Mouse (Mus musculus): ENCODE results near the gene Acbd4.

Acbd4 gene

DNA sequence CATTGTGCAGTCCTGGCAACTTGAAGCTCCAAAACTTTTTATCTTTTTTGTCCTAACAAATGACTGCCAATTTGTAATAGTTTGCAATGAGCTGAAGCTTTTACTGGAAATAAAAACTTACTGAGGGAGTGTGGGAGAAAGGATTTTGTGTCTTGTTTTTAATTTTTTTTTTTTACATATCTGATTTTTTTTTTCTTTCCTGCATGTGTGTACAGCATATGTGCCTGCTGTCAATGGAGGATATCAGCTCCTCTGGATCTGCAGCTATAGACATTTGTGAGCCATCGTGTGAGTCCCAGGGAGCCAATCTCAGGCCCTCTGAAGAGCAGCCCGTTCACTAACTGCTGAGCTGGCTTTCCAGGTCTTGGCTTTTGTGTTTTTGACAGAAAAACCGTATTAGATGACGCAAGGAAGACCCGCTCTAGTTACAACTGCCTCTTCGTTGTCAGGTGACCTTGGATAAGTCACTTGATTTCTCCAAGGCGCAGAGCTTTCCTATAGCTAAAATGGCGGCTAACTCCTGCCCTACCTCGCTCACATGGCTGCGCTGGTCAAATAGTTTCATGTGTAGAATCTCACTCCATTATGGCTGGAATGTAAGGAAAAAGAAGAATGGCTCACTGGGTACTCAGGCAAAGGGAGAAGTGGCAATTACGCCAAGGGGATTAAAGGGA lies 12.9 kb downstream of the Acbd4 start:
- DNase-seq, result no peak

DNA sequence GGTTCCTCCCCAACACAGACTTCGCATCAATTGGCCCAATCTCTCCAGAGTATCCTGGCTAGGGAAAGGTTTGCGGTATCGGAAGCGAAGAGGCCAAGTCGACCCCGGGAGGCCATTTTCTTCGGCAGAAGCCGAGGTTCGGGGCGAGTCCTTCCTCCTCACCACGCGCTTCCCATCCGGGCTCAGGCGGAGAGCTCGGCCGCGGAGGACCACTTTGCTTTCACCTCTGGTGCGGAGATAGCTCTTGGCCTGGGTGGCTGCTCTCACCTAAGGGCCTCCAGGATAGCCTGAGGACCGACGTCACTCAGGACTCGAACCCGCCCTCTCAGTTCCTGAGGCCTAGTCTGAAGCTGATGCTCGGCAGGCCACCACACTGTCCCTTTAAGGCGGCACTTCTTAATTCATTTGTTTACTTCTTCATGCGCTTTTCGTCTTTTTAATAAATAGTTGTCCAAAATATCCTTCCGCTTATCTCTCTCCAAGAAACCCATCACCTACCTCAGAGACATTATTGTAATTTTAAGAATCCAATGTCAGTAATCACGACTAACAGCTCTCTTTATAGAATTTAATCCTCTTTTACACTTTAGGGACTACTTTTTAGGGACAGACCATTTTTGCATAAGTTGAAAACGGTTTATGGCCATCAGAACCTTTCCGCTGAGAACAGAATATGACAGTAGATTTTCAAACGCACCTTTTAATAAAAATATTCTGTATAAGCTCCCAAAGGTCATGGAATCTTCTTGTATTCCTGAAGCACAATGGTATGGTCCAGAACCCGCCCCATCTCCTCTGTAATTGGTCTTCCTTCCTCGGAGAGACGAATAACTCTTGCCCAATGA lies 13.9 kb downstream of the Acbd4 start:
- peak; percentile 82 to 83 for DNase-seq

DNA sequence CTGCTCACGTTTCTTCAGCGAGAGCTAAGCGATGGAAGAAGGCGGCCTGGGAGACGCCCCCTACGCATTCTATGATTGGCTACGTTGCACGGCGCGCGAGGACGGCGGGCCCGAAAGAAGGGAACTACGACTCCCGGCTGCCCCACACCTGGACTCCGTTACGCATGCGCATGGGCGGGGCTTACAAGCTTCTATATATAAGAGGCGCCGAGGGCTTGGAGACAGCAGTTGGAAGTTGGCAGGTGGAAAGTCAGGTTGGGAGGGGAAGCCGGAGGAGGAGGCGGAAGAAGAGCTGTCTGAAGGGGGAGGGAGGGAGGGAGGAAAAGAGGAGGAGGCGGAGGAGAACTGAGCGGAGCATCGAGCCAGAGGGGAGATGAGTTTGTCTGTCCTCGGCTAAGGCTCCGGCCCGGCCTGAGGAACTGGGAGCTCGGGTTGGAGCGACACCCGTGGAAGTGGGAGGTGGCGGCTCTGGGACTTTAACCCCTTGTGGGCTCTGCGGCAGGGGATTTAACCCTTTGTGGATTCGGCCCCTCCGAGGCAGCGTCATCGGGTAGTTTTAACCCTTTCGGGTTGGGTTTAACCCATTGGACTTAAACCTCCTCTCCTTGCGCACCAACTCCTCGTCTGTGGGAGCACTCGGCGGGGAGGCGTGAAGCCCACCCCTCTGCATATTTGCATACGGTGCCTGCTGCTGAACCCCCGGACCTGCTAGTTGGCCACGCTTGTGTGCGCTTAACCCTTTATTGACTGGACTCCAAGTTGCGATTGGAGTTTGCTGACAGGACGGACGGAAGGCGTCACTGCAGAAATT lies 14.7 kb downstream of the Acbd4 start, which contains the start of gene Hexim1:
TSS of gene Hexim1 (plus strand) at position 224 of the 811 bp plus-strand sequence.
- DNase-seq, result peak; percentile 100

DNA sequence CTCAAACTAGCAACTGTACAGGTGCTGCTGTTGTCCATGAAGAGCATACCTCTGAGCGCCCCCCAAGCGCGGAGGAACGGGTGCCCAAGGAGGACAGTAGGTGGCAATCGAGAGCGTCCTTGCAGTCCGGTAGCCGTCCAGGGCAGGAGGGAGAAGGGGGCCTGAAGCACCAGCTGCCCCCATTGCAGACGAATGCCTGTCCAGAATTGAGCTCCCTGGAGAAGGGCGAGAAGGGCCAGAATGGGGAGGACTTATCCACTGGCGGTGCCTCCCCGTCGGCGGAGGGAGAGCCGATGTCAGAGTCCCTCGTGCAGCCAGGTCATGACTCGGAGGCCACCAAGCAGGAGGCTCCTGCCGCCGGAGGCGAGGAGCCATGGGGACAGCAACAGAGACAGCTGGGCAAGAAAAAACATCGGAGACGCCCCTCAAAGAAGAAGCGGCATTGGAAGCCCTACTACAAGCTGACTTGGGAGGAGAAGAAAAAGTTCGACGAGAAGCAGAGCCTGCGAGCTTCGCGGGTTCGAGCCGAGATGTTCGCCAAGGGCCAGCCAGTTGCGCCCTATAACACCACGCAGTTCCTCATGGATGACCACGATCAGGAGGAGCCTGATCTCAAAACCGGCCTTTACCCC lies 15.6 kb downstream of the Acbd4 start:
- DNase-seq, result peak; percentile 83 to 86

DNA sequence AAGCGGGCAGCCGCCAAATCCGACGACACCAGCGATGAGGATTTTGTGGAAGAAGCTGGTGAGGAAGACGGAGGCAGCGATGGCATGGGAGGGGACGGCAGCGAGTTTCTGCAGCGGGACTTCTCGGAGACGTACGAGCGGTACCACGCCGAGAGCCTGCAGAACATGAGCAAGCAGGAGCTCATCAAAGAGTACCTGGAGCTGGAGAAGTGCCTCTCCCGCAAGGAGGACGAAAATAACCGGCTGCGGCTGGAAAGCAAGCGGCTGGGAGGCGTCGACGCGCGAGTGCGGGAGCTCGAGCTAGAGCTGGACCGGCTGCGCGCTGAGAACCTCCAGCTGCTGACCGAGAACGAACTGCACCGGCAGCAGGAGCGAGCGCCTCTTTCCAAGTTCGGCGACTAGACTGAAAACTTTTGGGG lies 16.1 kb downstream of the Acbd4 start:
- no peak for DNase-seq

DNA sequence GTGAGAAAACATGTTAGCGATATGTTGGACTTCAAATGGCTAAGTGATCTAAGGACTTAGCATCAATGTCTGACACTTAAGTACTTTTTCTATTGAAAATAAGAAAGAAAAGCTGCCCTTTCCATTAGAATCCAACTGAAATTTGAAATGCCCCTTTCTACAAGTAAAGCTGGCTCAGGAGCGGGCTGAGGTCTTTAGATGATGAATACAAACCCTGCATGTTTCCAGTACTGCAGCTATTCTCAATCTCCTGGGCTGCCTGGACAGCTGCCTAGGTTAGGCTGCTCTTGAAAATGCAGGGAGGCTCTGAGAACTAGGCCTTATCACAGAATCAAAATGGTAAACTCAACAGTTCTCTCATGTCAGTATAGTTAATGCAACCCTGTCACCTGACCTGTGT lies 17.4 kb downstream of the Acbd4 start:
- DNase-seq, result no peak

DNA sequence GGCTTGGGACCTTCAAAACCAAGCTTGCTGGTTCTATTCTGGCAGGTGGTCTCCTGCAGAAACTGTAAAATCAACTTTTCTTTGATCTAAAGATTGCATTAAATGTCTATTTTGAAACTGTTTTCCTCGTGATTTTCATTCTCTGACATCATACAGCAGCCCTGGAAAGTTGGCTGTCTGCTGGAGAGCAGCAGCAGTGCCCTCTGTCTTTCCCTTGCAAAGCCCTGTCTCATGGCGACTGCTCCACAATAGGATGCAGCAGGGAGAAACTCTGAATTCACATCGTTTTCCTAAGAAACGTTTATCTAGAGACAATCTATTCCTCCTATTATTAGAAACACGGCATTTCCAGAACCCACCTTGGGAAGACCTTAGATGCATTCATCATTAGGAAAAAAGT lies 18.1 kb downstream of the Acbd4 start:
- DNase-seq, result no peak

DNA sequence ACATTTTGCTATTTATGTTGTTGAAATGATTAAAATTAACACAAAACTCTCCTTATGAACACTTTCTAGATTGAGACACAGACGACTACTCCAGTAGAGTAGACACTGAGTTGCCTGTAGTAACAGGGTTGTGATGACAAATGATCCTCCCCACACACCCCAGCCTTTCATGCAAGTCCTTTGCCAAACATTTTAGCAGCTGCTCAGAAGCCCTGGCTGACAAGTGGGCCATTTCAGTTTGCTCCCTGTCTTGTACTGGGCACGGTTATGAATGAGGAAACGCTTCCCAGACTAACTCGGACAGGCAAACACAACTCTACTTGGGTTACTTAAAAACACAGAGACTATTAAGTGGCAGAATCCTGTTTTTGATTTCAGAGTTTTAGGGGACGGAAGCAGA lies 18.8 kb downstream of the Acbd4 start:
- DNase-seq, result no peak

DNA sequence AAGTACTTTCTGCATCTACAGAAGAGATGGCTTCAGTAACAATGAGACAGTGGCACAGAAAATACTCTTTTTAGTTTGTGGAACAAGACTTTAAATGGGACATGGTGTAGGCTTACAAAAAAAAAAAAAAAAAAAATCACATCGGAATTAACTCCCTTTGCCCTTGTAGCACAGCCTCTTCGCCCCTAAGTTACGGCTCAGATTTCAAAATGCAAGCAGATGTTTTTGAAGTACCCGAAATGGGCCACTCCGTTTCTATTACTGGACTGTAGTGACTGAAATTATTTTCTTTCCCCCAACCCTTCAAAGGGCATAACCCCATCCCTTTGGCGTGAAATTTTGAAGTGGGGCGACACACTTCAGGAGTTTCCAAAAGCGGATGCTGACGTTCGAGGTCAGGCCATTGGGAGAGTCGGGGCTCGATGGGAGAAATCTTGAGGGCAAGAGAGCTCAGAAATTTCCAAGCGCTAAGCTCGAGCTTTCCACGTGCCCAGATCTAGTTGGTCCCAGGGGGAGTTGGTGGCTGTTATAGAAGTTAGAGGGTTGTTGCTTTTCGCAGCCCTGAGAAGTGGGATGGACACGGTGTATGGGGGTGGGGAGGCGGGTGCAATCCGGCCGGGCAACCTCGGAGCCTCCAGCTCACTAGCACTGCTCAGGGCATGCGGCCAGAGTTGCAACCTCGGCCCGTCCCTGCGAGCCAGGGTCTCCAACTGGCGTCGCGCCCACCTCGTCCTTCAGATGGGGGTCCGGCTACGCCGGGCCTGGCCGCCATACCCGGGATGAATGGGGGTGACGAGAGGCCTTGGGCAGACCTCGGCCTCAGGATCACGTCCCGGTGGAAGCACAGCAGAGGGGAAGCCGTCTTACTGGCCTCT lies 30.5 kb downstream of the Acbd4 start, which contains the start of gene Hexim2:
TSS of gene Hexim2 (plus strand) at position 729 of the 875 bp plus-strand sequence.
- peak; percentile 60 to 72 for DNase-seq

DNA sequence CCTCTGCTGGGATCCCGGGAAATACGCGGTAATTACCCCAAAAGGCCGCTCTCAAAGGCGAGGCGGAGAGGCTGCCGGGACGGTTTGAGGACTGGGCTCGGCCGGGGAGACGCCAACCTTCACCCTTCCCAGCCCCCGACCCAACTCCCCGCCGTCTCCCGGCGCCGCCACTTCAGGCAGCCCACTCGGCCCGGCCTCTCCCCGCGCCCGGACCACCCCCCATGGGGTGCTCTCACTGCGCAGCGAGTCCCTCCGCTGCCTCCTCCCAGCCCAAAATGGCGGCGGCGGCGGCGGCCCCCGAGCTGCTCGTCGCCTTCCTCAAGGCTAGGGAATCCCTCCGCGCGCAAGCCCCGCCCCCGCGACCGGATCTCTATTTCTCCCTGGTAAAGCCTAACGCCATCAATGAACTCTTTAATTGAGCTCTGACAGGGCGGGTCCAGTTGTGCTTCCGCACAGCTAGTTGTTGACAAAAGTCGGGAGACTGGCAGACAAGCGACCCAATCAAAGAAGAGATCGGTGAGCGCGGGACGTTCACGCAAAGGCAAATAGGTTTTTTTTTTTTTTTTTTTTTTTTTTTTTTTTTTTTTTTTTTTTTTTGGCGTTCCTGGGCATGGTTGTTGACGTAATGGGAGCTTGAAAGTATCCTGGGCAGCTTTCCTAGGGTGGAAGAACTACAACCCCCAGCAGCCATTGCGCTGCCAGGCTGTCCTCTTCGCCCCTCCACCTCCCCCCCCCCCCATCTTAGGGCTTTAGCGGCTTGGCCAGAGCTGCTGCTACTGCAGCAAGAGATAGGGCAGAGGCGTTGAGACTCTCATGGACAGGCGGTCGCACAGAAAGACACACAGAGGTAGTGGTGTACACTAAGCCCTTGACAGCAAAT lies 31.3 kb downstream of the Acbd4 start:
- DNase-seq, result peak; percentile 100

DNA sequence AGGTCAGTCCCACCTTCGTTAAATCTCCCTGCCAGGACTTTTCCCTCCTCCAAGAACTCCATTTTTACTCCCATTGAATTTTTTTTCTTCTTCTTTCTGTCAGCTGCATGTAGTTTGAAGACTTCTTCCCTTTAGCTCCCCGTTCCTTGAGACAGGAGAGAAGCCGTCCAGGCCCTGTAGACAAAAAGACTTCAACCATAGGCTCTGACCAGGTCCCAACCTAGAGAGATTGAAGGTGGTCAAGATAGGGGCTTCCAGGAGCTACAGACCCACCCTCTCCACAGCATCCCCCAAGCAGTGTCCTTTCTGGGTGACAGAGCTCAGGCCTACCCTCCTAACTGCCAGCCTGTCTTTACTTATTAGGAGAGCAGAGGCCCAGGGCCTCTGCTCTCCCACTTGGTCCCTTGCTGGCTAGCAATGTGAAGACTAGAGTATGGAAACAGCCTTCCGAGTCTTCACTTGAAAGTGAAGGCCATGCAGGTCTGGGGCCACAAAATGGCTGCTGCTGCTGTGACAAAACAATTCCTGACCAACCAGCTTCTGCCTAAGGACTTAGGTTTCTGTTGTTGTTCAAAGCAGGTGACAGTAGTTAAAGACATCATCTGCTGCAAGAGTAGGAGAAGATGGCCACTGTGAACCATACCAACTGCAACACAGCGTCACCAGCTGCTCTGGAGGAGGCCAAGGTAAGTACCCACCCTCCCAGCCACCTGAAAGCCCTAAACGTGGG lies 32.1 kb downstream of the Acbd4 start:
- no peak for DNase-seq

DNA sequence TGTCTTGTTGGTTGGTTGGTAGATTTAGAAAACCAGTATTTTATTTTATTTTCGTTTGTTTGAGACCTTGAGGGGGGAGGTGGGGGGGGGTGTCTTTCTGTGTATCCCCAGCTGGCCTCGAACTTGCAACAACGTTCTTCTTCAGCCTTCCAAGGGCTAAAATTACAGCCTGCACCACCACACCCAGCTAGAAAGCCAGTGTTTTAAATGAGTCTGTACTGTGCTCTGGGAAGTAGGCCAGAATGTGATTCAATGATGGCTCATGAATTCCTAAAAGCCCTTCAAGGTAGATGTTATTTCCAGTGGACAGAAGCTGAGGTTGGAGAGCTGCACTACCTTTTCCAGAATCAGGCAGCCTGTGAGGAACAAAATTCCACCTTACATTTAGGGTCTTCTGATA lies 32.7 kb downstream of the Acbd4 start:
- no peak for DNase-seq

DNA sequence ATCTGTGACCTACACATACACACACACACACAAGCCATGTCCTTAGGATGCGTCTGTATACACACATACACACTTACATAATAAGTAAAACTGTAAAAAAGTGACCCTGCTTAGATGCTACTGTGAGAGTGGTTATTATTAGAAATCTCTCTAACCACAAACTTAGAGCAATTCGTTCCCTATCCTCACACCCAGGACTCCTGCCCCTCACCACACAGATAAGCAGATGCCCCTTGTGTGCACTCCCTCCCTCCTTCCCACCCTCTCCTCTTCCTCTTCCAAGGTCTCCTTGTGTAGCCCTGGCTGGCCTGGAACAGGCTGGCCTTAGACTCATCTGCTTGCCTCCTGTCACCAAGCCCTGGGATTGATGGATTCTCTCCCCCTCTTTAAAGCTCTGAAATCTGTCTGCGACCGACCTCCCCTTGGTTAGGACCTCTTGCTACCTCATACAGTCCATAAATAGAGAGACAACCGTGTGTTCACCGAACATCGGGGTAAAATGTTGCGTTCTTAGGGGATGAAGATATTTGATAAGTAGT lies 34.6 kb downstream of the Acbd4 start:
- no peak for DNase-seq

DNA sequence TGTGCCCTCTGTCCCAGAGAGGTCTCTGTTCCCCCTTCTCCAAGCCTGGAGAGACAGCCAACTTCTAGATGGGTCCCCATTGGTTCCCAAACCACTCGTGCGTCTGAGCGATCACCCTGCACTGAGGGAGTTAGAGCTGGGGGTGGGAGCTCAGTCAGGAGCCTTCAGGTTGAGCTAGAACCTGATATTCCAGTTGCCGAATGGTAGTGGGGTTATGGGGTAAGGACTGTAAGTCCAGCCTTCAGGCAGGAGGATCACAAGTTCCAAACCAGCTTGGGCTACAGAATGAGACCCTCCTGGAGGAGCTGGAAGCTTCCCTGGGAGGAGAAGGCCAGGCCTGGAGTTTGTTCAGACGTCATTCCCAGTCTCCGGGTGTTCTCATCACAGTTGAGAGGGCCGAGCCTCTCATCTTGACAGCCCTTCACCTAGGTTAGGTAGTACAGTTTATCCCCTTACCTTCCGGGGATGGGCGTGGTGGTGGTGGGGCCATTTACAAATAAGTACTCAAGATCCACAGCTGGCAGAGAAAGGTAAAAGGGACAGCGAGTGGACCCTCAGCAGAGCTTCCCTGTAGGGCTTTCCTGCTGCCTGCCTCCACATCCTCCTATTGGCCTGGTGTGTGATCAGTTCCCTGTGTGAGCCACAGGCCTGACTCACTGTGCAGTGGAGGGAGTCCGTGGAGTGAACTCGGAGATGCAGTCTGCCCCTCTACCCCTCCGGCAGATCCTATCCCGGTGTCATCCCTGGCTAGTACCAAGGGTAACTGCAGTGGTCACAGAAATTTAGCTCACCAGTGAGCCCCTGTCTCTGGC lies 38.7 kb downstream of the Acbd4 start:
- DNase-seq, result no peak

DNA sequence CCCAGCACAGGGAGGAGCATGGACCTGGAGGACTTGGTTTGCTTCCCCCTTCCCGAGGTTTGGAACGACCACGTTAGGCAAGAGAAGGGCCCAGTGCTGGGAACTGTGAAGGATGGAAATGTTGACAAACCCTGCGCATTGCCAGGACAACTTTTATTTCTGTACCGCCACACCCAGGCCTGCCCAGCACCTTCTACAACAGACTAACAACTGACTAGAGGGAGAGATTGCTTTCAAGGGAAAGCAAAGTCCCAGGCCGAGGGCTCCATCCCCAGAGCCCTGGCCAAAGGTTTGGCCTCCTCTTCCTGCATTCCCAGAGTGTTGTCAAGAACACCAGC lies 39.2 kb downstream of the Acbd4 start:
- DNase-seq, result no peak

DNA sequence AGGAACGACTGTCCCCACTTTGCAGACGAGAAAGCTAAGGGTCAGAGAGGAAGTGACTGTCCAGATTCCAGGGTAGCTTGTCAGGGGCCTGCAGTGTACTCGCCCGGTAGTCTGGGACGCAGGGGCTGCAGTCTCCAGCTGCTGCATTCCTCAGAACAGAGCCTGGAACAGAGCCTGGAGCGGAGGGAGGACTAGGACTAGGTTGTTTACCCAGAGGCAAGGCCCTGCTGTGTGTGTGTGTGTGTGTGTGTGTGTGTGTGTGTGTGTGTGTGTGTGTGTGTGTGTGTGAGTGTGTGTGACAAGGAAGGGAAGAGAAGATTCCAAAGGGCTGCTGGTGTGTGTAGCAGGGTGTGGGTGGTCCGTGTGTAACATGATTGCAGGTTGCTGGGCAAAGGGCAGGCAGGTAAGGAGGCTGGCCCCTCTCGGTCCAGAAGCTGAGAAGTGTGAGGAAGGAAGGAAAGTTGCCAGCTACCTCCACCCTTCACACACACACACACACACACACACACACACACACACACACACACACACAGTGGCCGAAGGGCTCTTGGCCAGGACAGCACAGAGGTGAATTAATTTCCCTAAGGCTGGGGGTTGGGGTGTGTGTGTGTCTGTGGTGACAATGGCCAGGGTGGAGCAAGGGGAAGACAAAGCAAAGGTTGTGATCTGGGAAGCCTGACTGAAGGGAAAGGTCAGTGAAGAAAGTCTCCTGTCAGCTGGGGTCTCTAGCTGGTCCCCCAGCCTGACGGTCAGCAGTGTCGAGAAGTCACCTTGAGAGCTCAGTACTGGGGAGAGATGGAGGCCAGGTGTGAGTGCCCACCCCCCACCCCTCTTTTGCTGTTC lies 39.8 kb downstream of the Acbd4 start:
- DNase-seq, result peak in 1 of 2 experiments; percentile 8

DNA sequence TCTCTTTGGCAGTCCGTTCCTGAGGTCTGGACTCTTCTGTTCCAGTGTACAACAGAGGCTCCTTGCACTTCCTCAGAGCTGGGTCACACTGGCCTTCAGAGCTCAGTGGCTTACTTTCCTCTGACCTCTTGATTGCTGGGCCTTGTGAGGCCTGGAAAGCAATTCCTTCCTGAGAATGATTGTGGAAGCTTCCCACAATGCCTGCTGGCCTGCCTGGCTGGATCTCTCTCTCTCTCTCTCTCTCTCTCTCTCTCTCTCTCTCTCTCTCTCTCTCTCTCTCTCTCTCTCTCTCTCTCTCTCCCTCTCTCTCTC lies 40.4 kb downstream of the Acbd4 start:
- DNase-seq, result peak; percentile 15 to 20

Data from thymus, postnatal 36 days (tissue).